Mouse (Mus musculus): ENCODE measurements around the gene Tuba8.

Gene Tuba8

DNA sequence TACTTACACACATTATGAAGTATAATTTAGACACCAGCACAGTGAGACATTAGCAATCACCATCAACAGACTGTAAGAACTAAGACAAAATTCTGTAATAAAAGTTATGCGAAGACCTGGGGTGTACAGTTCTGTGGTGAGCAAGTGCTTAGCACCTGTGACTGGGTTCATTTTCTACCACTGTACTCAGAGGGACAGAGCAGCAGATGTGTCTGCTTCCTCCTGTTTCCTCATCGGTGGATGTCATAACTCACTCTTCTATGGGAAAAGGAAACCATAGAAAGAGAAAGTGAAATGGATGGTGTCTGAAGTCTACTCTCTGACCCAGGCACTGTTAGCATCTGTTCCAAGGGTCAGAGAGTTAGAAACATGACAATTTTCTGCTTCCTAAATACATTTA is 16.2 kb downstream of the Tuba8 start:
- no peak for DNase-seq (ENCODE audit: extremely low read depth, low read depth)

DNA sequence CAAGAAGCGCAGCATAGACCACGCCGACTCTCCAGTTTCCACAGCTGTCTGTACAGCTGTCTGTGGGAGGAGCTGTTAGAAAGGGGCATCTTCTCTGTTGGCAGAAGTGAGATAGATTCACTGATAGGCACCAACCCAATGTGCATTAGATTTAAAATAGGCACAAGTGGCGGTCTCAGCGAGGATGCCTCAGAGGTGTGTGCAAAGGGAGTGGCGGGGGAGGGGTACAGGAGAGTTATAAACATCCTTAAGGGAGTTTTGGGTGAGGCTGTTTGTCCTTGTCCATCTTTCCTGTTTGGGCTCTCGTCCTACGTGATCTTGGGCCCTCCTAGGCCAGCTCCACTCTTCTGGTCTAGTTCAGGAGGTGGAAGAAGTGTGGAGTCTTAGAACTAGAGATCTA is 17.9 kb downstream of the Tuba8 start:
- no peak for DNase-seq (ENCODE audit: extremely low read depth, low read depth)

DNA sequence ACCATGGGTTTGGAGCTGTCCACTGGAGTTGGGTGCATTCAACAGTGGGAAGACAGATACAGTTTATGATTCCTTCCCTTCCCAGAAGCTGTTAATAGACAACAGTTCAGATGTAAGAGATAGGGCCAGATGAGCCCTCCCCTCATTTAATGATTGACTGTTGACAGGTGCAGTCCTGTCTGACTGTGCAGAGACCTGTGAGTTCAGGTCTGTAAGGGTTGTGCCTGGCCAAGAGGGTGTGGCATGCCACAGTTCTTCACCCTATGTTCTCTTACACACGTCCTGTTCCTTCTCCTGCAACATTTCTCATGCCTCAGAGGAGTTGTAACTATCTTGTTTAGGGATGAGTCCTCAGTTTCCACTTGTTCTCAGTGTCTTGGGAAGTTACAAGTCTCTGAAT is 22.2 kb downstream of the Tuba8 start:
- no peak for DNase-seq (ENCODE audit: extremely low read depth, low read depth)

DNA sequence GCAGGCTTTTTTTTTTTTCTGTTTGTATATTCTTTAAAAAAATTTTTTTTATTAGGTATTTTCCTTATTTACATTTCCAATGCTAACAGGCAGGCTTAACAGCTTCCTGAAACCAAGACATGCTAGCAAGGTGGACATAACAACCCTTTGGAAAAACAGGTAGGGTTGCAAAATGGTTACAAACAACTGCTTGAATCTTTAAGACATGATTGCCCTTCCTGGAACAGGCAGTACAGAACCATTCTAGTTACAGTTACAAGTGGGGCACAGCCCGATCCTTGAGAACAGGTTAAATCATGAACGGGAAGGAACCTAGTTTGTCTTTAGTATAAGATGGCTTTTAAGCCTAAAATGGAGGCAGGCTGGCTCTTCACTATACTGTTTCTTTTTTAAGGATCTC is 25.9 kb downstream of the Tuba8 start:
- no peak for DNase-seq (ENCODE audit: extremely low read depth, low read depth)

DNA sequence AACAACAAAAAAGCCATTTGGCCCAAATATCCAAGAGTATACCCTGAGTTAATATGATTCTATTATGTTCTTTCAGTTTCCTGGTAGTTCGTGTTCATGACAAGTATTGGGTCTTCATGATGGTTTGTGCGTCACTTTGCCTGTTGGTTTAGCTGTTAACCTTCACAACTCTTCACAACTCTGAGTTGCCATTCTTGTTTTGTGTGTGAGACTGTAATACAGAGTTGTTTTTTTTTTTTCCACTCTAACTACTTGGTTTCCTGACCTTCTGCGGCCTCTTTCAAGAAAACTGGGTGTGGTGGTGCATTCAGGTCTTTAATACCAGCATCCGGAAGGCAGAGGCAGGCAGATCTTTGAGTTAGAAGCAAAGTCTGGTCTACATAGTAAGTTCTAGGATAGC is 27.7 kb downstream of the Tuba8 start:
- no peak for DNase-seq (ENCODE audit: extremely low read depth, low read depth)

DNA sequence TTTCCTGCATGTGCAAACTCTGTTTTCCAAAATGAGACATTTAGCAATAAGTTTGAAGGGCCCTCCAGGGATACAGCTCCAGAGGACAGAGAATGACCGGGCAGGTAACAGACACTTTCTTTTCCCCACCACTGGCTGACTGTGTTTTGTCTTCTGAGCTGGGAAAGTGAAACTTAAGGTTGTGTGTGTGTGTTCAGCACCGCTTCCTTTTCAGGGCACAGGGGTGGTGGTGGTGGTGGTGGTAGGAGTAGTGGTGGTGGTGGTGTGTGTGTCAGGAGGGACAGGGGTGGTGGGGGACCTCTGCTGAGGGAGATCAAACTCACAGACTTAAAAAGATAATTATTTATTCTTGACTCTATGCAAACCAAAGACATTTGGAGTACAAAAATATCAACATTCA is 31.3 kb downstream of the Tuba8 start:
- no peak for DNase-seq (ENCODE audit: extremely low read depth, low read depth)

DNA sequence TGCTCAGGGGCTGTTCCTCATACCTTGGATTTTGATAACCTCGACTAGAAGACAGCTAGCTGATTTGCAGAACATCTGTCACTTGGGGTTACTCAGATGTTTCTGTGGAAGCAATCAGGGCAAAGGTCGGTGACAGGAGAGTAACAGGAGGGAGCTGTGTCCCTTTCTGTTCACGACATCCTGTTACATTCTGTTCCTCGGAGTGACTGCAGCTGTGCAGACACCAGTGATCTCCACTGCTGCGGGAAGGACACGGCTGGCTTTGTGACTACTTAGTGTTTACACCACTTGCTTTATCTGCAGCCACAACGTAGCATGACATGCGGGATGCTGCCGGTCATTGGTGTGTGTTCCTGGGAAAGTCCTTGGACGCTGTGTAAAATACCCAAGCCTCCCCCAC is 32.7 kb downstream of the Tuba8 start:
- no peak for DNase-seq (ENCODE audit: extremely low read depth, low read depth)

DNA sequence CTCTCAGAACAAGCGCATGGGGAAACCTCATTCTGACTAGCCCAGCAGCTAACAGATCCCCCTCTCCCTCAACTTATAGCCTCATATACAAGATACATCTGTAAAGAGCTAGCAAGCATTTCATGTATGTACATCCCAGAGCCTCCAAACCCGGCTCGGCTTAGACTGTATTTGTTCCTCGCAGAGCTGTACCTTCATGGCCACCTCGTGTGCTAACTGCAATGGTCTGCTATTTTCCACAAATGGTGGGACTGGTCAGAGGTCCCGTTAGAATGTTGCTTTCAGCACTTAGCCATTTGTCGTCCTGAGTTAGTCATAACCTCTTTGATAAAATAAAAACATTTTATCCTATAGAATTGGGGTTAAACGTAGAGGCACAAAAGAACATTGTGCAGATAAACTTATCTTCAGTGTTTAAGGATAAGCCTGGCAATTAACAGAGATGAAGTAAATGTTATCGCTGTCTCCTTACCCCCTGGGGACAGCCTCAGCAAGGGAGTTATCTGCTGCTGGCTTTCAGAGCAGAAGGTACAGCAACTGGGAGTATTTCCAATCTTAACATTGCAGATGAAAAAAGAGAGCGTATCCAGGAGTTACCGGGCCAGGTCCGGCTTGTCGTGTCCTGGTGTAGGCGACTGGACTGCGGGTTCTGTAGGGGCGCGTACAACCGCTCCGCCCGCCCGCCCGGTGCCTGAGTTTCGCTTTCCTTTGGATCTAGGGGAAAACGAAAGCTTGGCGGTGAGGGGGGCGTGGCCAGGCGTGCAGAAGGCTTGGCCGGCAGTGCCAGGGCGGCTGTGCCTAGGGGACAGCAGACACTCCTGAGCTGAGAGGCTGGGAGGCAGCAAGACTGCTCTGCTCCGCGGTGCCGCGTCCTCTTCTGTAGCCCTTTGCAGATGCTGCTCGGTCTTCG is 34.9 kb downstream of the Tuba8 start, which contains the start of gene Usp18:
Gene Usp18 (plus strand): TSS at position 780 of the 910 bp plus-strand sequence.
- peak; percentile 57 for DNase-seq (ENCODE audit: extremely low read depth, low read depth)

DNA sequence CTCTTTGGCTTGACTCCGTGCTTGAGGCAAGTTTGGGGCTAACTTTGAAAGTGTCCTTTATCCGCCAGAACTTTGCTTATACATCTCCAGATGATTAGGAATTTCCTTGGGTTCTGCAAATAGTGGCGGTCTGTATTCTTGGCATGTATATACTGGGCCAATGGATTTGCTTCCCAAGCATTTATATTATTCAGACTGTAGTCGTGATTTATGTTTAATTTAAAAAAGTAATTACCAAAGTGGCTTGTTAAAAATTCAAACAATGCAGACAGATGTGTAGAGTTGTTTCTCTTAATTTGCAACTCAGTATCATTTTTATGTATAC is 35.5 kb downstream of the Tuba8 start:
- DNase-seq (ENCODE audit: extremely low read depth, low read depth): no peak

DNA sequence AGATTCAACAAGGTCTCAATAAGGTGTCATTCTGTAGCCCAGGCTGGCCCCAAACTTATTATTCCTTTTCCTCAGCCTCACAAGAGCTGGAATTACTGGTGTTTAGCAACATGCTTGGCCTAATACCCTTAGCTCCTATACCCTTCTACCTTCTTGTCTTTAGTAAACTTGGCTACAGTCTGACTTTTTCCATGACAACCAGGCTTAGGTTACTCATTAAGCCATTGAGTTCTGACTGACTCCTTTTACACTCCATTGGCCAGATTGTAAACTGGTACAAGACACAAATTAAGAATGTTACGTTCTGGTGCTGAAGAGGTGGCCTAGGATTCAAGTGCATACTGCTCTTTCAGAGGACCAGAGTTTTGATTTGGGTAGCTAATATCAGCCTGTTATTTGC is 39.9 kb downstream of the Tuba8 start:
- no peak for DNase-seq (ENCODE audit: extremely low read depth, low read depth)

DNA sequence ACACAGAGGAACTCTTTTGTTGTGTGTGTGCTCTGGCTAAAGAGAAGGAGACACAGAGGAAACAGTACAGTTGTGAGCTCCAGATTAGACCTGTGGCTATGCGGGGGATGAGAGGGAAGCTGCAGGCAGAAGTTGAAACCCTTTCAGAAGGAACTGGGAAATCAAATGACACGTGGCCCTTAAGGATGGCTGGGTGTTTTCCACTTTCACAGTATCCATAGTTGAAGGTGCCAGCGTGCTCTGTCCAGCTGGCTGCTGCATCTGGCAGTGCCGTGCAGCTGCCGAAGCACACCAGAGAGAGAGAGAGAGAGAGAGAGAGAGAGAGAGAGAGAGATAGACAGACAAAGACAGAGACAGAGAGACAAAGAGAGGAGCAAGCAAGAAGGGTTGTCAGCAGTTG is 40.8 kb downstream of the Tuba8 start:
- peak; percentile 50 for DNase-seq (ENCODE audit: extremely low read depth, low read depth)

DNA sequence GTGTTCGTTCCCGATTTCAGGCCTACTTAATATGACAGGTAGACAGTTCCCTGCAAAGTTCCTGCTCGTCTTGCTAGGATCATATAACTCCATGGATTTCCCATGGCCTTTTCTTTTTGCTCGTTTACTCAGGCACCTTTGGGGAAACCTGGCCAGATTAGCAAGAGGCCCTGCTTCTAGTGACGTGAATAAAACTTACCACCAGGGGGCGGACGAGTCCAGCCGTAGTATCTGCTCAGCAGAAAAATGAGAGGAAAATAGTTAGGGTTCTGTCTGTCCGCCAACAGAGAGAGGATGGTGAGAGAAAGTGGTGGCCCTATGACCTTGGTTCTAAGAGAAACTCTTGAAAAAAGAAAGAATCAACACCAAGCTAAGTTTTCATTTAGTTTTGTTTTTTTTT is 50.1 kb downstream of the Tuba8 start:
- DNase-seq (ENCODE audit: extremely low read depth, low read depth): peak; percentile 62

DNA sequence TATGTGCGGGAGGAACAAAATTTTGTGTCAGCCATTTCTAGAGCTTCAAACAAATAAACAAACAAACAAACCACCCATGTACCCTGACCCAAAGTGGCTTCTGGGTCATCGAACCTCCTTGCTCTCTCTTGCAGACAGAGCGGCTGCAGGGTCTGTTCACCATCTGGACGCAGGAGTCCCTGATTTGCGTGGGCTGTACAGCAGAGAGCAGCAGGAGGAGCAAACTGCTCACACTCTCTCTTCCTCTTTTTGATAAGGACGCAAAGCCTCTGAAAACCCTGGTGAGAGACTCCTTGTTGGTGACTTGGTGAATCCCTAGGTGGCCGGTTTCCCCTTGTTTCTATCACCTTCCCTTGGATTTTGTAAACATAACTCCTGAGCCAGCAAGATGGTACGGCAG is 50.7 kb downstream of the Tuba8 start:
- DNase-seq (ENCODE audit: extremely low read depth, low read depth): peak; percentile 66

DNA sequence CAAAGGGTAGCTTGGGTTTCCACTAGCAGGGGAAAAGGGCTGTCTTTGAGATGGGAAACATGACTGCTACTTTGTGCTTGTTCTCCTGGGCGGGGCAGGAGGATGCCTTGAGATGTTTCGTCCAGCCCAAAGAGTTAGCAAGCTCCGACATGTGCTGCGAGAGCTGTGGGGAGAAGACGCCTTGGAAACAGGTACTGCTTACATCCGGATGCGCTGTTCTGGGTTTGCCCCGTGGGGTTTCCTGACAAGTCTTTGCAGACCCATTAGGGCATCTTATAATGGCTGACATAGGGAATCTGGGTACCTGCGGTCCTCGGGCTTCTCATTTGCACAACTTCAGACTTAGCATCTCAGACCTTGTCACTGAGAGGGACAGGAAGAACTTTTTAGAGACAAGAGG is 51.5 kb downstream of the Tuba8 start:
- no peak for DNase-seq (ENCODE audit: extremely low read depth, low read depth)

DNA sequence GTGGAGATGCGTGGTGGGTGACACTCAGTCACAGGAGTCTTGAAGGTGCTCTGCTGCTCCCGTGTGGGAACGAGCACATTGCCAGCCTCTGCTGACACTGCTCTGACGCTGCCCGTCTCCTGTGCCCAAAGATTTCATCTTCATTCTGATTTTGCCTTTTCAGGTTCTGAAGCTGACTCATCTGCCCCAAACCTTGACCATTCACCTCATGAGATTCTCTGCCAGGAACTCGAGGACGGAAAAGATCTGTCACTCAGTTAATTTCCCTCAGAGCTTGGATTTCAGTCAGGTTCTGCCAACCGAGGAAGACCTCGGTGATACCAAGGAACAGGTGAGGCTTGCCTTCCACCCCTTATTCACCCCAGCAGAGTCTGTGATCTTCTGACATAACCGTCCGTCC is 52.0 kb downstream of the Tuba8 start:
- DNase-seq (ENCODE audit: extremely low read depth, low read depth): no peak

DNA sequence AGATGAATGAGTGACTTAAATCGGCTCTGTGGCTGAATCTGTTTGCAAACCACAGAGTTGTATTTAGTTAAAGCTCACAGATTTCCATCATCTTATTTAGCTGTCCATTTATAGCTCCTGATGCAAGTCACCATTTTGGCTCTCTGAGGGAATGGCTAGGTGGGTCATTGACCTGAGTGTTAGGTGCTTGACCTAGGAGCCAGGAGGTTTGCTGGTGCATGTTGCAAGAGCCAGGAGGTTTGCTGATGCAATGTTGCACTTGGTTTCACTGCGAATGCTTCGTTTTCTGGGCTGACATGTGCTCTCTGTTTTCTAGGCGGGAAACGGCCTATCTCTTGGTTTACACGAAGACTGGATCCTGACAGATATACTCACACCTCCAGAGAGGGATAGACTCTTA is 59.7 kb downstream of the Tuba8 start:
- DNase-seq (ENCODE audit: extremely low read depth, low read depth): no peak

DNA sequence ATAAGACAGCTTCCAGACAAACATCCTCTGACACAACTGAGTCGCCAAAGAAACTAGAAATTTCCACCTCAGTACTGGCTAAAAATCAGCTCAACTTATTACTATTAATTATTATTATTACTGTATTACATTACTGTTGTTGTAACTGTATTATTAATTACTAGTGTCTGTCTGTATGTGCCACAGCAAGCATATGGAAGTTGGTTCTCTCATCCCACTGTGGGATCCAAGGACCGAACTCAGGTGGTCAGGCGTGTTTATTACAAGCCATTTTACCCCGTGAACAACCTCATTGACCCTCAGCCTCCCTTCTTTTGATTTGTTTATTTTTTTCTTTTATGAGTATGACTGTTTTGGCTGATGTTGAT is 61.2 kb downstream of the Tuba8 start:
- no peak for DNase-seq (ENCODE audit: extremely low read depth, low read depth)

DNA sequence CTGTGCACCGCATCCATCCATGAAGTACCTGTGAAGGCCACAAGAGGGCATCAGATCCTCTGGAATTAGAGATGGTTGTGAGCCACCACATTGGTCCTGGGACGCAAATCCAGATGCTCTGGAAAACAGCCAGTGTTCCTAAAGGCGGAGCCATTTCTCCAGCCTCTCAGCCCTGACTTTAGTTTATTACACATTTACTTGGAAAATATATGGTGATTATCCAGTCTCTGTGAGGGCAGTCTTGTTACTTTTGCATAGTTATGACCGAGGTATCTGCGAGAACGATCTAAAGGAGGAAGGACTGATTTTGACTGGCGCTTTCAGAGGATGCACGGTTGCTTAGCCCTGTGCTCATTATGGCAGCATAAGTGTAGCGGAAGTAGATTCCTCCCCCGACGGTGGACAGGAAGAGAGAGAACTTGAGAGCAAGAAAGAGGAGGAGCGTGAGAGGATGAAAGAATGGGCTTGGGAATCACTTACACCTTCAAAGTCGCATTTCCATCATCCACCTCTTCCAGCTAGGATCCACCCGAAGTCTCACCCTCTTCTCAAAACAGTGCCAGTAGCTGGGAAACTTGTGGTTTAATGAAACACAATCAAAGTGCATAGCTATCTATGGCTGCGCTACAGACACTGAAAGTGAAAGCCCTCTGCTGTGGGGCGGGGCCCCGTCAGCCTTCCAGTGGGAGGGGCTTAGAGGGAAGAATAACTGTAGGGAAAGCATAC is 61.7 kb downstream of the Tuba8 start:
- peak; percentile 73 for DNase-seq (ENCODE audit: extremely low read depth, low read depth)

DNA sequence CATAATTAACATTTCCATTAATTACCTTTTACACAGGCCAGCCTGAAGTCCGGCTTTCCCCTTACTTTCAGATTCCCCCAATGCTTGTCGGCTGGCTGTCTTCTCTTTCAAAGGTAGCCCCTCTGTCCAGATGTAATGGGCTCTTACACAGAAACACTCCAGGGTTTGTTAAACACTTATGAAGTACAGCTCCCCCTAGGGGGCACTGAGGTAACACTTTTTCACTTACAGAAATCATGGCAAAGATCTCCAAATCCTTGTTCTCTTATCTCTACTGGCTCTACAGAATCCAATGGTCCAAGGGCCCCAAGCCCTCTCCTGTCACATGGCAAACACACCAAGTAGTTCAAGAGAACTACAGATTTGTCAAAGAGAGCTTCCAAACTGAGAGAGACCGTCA is 63.9 kb downstream of the Tuba8 start:
- DNase-seq (ENCODE audit: extremely low read depth, low read depth): peak; percentile 51

Measured in MEL-GATA-1-ER (cell line).